Mouse (Mus musculus): ENCODE measurements at regions not wholly inside any gene's neighbourhood (a gene's known extent, or its start where the extent isn't known, plus 50 kb on each side); places are given as distances from the start of the nearest gene placed in this dataset.

DNA sequence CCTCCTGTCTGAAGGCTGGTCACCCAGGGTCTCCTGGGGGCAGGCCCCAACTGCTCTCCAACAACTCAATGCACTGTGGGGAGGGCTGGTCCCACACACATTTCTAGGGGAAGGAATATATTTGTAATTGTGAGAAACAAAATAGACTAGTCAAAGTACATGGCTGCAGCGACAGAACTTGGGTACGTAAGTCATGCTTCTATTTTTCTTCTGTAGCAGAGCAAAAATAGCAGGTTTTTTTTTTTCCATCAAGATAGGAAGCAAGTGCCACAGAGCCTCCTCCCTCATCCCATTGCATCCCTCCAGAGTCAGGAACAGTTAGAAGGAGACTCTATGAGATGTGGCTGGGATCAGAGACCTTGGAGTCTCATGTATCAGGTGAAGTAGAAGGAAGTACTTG lies 124.9 kb upstream of the Tnr start:
- no peak for DNase-seq (ENCODE audit: low spot score in 2 of 2)

DNA sequence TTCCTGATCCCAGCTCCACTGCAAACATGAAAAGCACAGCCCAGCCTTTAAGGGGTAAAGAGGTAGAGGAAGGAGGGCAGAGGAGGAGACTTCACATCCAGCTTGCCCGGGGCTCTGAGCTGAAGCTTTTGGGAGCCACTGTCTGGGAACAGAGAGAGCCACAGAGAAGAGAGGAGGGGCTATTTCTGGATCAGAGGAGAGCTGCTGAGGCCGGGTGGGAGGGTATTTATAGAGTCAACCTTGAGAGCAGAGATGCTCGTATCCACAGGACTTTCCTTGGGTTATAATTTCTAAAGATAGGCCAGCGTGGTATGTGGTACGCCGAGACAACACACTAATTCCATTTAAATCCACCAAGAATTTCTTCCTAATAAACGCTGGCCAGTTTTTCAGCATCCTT lies 117.3 kb upstream of the Tnr start:
- no peak for DNase-seq (ENCODE audit: low spot score in 2 of 2)

- no peak for DNase-seq (ENCODE audit: low spot score in 2 of 2)
Measured at GRCm38 (mm10) chr1:159406781-159407180, 116.8 kb upstream of the Tnr start.

DNA sequence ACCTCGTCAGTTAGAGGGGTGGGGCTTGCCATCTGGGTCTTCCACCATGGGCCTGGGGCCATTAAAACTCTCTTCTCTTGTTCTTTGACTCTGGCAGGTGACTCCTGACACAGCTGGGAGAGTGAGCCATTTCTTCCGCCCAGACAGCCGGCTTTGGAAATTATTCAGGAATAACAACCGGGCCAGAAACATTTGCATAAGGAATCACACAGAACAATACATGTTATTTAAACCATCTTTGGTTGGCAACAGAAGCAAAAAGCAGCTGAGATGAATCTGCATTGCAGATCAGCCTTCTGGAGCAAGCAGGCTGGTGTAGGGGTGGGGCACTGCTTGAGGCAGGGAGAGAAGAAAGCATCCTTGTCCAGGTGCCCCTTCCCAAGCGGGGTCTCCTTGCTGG lies 110.2 kb upstream of the Tnr start:
- peak in 1 of 2 experiments; percentile 62 for DNase-seq (ENCODE audit: low spot score in 2 of 2)

- DNase-seq (ENCODE audit: low spot score in 2 of 2): no peak
Measured at GRCm38 (mm10) chr1:159415656-159416055, 107.9 kb upstream of the Tnr start.

DNA sequence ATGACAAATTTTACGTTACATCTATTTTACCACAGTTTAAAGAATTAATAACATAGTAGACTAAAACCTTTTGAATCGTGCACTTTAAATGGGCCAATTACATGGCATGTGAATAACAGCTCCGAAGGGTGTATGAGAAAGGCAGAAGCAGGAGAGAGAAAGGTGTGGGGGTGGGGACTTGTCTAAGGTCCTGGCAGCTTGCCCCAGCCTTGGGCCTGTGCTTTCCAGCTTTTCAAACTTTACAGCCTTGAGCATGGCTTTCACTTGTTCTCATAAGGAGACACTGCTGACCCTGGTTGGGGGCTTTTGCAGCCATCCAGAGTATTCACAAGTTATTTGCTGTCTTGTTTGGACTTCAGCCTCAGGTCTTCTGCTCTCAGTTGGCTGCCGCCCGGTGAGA lies 106.4 kb upstream of the Tnr start:
- DNase-seq (ENCODE audit: low spot score in 2 of 2): no peak

DNA sequence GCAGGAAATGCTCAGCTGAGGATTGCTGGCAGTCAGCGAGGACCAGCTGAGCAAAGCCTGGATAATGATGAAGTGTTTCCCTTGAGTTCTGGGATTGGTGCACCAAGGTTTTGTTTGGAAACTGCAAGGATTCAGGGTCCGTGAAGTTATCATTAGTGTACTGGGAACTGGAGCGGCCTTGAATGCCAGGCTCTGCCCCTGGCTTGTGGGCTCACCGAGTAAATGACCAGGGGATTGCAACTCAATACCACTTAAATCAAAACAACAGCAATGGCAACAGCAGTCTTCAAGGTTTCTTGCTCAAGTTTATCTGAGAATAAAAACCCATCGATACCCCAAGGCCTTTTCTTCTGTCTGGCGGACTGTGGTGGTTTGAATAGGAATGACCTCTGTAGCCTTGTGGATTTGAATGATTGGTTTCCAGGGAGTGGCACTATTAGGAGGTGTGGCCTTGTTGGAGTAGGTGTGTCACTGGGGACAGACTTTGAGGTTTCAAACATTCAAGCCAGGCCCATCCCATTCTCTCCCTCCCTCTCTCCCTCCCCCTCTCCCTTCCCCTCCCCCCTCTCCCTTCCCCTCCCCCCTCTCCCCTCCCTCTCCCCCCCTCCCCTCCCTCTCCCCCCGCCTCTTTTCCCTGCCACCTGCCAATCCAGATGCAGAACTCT lies 104.1 kb upstream of the Tnr start:
- DNase-seq (ENCODE audit: low spot score in 2 of 2): no peak

- DNase-seq (ENCODE audit: low spot score in 2 of 2): no peak
Measured at GRCm38 (mm10) chr1:159420189-159420588, 103.4 kb upstream of the Tnr start.

DNA sequence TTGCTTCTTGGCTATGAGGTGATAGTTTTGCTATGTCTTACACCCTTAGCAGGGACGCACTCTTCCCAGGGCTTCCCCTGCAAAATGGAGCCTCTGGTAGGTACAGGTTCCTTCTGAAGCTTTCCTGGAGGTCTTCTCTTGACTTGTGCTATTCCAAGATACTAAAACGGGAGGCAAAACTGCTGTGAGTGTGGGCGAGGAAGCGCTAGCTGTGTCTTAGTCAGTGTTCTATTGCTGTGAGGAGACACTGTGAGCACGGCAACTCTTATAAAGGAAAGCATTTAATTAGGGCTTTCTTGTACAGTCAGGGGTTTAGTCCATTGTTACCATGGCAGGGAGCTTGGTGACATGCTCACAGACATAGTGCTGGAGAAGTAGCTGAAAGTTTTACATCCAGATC lies 99.9 kb upstream of the Tnr start:
- peak; percentile 55 for DNase-seq (ENCODE audit: low spot score in 2 of 2)

GRCm38 (mm10) chr1:159429926-159430325 lies 93.6 kb upstream of the Tnr start:
- DNase-seq (ENCODE audit: low spot score in 2 of 2): no peak

DNA sequence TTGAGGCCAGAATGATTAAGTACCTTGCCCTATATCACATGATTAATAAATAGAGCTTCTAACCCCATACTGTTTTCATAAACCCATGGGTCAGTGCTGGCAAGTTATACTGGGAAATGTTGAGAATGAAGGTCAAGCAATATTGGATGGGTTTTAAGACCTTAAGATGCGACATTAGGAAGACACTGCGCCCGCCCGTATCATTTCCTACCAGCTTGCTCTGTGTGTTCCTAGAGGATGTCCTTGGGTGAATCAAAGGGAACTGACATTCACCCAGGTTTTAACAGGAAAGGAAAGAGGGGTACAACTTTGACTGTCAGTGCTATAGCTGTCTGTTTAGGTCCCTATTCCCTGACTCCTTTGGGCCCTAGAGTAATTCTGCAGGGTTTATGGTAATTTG lies 90.0 kb upstream of the Tnr start:
- no peak for DNase-seq (ENCODE audit: low spot score in 2 of 2)

DNA sequence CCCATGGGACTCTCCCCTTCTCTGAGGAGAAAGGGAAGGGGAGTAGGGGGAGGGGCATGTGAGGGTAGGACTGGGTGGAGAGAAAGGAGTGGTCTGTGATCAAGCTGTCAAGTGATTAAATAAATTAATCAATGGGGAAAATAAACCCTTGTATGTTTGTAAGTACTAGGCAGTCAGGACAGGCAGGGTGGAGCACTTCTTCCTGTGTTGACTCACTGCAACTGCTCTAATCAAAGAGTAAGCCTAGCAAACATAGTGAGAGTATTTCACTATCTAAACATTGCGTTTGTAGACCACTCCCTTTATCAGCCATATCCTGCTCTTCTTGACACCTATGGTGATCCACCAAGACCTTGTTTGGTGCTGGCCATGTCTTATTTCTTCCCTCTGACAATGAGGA lies 82.8 kb upstream of the Tnr start:
- DNase-seq (ENCODE audit: low spot score in 2 of 2): no peak

DNA sequence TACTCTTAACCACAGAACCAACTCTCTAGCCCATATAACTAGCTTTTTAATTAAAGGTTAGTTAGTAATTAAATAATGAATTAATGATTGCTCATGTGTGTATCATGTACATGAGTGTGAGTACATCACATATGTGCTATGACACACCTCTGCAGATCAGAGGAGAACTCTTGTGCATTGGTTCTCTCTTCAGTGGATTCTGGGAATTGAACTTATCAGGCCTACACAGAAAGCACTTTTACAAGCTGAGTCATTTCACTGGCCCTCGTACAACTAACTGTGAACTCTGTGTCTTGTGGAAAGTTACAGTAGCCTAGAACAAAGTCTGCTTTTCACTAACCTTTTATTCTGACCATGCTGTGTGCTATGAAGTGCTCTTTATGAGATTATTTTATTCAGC lies 79.5 kb upstream of the Tnr start:
- no peak for DNase-seq (ENCODE audit: low spot score in 2 of 2)

- no peak for DNase-seq (ENCODE audit: low spot score in 2 of 2)
Measured at GRCm38 (mm10) chr1:159445465-159445864, 78.1 kb upstream of the Tnr start.

- no peak for DNase-seq (ENCODE audit: low spot score in 2 of 2)
Measured at GRCm38 (mm10) chr1:159451462-159451861, 72.1 kb upstream of the Tnr start.

GRCm38 (mm10) chr1:159460876-159461275 lies 62.7 kb upstream of the Tnr start:
- DNase-seq (ENCODE audit: low spot score in 2 of 2): no peak

DNA sequence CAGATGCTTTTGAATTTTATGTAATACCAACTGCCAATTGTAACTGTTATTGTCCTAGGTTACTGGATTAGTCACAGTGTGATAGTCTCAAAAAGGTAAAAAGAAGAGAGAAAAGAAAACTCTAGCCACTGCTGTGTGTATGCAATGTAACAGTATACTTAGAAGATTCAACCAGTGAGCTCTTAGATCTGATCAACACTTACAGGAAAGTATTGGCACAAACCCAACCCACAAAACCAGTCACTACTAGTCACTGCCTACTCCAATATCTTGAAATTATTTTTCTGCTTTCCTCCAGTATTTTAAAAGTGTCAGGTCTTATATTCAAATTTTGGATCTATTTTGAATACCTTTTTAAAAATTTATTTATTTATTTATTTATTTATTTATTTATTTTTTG lies 52.6 kb upstream of the Tnr start:
- DNase-seq (ENCODE audit: low spot score in 2 of 2): no peak
